Mouse (Mus musculus): ENCODE measurements around the gene Spocd1.

Spocd1 gene

DNA sequence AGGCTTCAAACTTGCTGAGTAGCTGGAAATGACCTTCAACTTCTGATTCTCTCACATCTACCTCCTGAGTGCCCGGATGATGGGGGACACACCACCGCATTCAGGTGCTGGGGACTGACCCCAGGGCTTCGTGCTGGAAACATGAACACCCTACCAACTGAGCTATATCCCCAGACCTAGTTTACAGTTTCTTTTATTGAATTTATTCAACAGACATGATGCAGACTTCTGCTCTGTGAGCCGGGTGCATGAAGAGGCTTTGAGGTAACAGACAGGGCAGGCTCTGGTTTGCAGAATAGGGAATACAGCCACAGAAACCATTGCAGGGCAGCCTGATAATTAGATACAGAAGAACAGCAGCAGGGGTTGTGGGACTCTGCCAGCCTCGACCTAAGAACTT, 10.6 kb upstream of the Spocd1 start:
- in situ Hi-C loops (cut with MboI), result no loop called here

DNA sequence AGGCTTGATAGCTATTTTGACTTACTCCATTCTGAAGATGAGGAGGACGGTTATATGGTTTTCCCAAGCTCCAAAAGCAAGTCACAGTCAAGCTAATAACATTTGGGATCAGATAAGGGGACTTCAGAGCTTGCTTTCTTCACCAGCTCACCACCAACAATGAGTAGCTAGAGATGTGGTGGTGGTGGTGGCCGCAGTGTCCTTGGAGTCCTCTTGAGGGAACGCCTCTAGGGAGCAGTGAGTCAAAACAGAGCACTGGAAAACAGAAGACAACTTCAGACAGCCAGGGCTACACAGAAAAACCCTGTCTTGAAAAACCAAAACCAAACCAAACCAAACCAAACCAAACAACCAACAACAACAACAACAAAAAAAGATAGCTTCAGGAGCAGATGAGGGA, 10.1 kb upstream of the Spocd1 start:
- in situ Hi-C loops (cut with MboI), result no loop called here

DNA sequence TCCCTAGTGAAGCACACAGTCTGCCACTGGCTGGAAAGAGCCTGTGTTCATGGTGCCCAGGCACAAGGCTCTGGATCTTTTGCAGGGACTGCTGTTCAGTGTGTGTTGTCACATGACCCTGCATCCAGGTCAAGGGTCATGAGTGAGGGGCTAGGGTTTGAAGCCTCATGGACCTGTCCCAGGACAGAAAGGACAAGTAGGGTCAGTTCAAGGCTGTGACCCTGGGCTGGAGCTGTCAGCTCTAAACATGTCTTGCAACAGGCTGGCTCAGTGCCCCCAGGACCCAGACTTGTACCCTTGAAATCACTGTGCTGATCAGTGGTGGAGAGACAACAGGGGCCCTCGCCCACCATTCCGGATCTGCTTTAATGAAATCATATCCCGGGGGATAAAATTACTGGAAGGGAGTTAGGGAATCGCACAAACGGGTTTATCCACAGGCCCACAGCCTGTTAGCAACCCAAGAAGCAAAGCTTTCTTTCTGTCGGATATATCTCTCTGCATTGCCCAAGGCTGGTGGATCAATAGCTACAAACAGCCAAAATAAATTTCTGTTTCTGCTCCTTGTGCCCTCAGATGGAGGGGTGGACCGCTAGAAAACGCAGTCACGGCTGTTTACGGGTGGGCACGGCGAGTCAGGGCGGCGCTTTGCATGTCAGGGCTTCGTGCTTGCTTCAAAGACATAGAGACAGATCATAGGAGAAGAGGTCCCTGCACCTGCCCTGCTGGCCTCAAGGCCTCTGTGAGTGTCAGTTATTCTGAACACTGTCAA, 8.3 kb upstream of the Spocd1 start:
- in situ Hi-C loops (cut with MboI), result no loop called here

DNA sequence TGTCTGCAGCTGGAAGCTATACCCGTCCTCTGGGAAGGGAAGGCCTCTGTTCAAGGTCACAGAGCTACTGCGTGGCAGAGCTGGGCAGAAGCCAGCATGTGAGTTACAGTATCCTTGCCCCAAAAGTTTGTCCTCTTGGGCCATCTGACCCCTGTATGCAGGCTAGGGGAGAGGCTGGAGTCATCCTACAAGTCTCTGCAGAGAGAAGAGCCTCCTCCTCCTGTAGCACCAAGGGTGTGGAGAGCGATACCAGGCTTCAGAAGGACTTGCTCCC, 7.8 kb upstream of the Spocd1 start:
- in situ Hi-C loops (cut with MboI), result no loop called here

DNA sequence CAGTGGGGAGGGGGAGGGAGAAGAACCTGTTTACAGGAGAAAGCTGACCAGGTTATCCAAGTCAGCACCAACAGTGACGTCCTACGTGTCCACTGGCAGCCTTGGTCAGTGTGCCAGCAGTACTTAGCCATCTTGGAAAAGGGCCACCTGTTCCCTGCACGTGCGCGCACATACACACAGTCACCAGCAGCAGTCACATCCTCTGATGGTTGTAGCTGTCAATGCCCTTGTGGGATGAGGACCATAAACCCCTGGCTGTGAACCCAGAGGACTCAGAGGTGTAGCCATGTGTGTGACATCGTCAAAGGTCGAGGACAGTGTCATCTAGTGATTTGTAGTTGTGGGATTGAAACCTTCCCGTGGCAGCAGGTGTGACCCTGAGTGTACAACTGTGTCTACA, 4.9 kb upstream of the Spocd1 start:
- in situ Hi-C loops (cut with MboI), result no loop called here

DNA sequence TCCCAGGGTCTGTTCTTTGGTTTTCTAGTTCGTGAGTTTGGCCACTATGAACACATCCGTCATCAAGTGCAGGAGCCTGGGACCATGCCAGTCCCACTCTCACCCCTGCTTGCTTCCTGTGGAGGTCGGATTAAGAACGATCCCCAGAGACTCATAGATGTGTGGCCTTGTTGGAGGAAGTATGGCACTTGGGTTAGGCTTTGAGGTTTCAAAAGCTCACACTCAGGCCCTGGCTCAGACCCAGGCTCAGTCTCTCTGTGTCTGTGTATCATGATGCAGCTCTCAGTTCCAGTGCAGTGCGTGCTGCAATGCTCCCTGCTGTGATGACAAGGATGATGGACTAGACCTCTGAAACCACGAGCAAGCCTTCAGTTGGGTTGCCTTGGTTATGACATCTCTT, 4.4 kb upstream of the Spocd1 start:
- in situ Hi-C loops (cut with MboI), result loop anchor here (5.0 kb wide), 2 partner anchors 67 to 137 kb away; no protein-coding TSS in a partner anchor

DNA sequence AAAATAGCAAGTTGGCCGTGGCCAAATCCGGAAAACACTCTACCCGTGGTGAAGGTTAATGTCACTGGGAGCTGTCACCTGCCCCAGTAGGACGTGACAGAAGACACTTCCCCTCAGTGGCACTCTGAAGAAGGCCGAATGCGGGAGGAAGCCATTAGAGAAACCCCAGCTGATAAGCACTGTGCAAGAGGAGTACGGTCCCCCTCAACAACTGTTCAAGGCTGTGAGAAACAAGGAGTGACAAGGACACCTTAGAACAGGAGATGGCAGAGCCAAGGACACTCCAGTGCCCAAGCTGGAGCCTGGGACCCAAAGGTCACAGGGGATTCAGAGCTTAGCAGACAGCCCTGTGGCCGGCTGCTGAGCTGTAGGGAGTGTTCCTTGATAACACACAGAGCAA, 2.5 kb upstream of the Spocd1 start:
- in situ Hi-C loops (cut with MboI), result loop anchor here (5.0 kb wide), 2 partner anchors 69 to 139 kb away; no protein-coding TSS in a partner anchor

DNA sequence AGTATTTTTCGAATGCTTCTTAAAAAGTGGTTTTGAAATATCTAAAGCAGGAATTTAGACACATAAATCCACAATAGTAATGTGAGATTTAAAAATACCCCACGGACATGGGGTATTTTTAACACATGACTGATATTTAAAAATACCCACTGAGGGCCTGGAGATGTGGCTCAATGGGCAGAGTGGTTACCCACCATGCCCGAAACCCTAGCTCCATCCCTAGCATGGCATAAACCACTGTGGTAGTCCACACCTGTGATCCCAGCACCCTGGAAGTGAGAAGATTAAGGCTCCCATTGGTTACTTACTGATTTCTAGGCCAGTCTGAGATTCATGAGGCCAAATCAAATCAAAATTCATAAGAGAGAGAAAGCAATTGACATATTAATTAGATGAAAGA, 2.0 kb upstream of the Spocd1 start:
- in situ Hi-C loops (cut with MboI), result loop anchor here (5.0 kb wide), 2 partner anchors 70 to 140 kb away; no protein-coding TSS in a partner anchor

DNA sequence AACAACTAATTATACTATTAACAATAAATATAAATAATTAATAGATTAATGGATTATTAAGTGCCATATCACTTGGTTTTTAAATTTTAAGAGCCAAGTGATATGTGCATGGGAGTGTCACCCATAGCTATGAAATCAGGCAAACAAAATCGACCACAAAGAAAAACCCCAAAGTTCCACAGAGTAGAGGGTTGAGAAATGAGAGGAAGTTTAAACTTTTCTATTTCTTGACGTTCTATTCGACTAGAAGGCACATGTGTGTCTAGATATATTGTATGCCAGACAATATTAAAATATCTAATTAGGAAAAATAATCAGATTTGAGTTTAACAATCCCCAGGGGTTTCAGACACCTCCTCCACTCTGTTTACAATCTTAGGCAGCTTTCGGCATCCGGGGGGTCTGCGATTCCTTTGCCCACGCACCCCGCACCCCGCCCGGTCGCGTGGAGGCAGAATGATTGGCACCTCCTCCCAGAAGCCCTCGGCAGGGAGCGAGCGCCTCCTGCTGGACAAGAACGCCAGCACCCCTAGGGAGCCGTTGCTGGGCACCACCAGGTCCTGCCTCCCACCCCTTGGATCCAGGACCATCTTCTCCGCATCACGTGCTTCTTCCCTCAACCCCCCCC, 811 bp upstream of the Spocd1 start:
- in situ Hi-C loops (cut with MboI), result loop anchor here (5.0 kb wide), 2 partner anchors 71 to 141 kb away; no protein-coding TSS in a partner anchor

DNA sequence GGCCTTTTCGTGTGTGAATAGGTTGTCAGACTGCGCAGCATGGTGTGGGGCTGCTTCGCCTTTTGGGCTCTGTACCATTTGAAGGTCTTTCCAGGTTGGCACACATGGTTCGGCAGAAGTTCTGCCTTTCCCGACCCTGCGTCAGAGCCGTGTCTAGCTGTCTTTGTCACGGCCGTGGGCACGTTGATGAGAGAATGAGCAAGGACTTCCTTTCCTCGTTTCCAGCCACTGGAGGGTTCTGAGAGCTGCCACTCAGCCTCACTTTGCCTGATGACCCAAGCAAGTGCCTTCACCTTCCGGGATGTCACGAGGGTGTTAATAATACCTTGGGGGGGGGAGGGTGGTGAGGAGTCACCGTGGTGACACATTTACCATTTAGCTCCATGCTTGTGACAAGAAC, 4.6 kb downstream of the Spocd1 start:
- in situ Hi-C loops (cut with MboI), result no loop called here

DNA sequence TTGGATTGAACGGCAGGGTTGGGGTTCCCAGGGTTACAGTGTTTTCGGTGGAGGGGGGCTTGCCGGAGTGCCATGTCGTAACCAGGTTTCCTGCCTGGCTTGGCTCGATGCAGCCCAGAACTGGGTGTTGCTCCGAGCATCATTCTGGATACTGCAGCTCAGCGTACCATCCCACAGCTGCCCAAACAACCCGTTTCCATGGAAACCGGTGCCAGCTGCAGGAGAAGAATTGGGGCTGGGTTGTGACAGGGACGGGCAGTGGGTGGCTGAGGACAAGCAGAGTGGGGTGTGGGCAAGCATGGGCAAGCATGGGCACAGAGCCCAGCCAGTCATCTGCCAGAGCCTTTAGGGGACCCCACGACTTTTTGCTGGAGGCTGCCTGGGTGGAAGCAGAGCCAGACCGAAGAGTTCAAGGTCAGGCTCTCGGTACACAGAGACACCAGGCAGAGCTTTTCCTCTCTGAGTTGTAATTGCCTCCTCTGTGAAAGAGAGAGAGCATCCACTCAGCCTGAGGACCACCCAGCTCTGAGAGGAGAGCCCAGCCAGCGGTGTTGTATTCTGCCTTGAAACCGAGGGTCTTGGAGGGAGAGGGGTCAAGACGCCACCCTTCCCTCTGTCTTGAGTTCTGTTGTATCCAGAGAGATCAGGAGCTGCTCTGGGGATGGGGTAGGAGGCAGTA, 5.3 kb downstream of the Spocd1 start:
- in situ Hi-C loops (cut with MboI), result no loop called here

DNA sequence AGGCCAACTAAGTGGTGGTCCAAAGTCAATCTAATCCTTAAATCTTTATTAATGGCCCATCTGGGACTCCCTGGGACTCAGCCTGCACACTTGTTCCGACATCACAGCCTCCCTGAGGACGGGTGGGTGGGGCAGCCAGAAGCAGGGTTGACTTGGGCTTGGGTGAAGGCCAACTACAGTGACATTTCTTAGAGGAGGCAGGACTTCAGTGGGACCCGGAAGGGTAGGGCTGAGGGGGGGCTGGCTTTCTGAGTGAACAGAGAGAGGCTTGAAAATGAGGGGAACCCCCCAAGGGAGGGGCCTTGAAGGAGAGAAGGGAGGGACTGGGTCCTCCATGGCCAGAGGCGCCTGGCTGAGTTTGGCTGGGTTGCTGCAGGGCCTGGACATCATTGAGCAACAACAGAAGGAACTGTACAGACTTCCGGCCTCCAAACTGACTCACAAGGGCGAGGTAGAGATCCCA, 22.3 kb downstream of the Spocd1 start:
- in situ Hi-C loops (cut with MboI), result no loop called here

DNA sequence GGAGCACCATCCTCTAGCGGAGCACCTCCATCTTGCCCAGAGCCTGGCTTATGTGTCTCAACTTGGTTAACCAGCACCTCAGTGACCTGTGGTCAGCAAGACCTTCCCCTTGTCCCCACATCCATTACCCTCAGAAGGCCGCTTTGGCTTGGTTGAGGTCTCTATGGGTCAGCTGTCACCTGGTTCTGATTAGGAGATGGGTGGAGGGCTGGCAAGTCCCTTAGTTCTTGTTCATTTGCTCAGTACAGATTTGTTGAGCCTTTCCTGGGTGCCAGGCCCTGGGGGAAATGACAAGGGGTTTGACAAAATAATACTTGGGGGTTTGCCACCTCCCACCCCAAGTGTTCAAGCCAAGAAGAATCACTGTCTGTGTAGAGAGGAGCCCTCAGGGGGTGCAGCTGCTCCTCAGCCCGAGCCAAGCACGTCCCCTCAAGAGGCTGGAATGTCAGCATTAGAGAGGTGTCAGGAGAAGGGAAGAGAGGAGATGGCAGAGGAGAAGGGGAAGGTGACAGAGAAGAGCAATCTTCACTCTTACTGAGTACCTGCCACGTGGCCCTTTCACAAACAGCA, 23.3 kb downstream of the Spocd1 start:
- in situ Hi-C loops (cut with MboI), result no loop called here

DNA sequence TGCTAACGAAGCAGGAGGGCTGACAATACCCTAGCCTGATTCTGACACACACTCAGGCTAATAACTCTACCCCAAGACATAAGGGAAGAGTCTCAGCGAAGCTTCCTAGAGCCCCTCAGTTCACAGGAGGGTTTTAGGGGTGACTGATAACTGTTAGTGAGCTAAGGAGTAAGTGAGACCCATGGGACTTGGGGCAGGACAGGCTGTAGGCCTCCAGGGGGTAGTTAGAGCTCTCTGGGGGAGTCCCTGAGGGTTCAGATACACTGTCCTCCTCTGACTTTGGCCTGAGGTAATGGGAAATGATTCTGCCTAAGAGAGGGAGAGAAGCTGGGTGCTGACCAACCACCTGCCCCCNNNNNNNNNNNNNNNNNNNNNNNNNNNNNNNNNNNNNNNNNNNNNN, 25.5 kb downstream of the Spocd1 start:
- in situ Hi-C loops (cut with MboI), result no loop called here

DNA sequence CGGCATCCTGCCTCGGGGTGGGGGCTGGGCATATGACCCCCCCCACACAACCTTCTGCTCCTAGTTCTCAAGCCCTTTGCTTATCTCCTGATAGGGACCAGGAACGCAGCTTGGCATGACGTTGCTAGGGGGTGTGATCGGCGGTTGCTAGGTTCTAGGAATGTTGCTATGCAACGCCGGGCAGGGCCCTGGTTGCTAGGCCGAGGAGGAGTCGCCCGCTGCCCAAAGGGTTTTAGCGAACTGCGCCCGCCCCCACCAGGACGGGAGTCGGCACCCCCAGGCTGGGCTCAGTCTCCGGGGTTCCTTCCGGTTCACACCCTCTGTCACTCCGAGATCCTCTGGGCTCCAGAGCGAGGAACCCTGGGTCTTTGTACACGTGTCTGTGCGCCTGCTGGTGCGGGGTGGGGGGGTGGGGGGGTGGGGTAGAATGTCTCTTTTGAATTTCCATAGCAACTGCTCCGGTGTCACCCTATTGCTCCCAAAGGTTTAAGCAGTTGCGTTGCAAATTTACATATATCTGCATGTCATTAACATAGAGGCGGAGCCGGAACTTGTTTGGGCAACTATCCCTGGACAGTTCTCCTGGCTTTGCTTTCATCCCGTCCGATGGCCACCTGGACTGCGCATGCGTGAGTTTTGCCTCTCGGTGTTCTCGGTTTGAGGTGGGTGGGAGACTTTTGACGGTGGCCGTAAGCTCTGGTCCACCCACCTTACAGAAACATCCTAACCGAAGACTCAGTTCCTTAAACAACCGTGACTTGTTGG, 31.3 kb downstream of the Spocd1 start:
- in situ Hi-C loops (cut with MboI), result no loop called here

DNA sequence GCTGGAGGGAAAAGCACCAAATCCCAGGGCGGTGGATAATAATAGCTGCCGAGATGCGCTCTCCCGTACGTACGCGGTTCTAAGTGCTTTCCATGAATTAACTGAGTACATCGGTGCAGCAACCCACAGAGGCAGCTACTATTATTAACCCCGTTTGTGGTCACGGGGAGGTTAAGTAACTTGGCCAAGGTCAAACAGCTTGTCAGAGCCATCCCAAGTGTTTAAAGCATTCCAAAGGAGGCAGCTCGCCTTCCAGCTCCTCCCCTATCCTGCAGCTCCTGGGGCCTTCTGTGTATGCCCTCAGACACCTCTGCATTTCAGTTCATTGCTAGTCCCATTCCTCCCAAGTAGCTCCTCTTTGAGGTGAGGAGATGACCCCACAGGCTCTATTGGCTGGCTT, 36.2 kb downstream of the Spocd1 start:
- in situ Hi-C loops (cut with MboI), result no loop called here

DNA sequence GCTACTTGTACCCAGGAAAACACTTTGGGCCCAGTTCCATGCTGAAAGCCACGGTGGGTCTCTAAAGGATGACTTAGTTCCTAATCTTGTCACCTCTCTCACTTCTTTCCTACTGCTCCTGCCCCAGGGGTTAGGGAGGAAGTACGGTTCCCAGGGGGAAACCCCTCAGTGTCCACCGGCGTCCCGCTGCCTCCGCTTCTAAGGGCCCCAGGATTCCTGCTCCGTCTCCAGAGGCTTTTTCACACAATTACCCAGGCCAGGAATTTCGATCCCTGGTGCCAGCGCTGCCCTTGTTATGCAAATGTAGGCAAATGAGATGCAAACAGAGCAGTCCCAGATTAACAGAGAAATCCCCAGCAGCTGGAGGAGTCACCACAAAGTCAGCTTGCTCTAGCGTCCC, 37.2 kb downstream of the Spocd1 start:
- in situ Hi-C loops (cut with MboI), result no loop called here

DNA sequence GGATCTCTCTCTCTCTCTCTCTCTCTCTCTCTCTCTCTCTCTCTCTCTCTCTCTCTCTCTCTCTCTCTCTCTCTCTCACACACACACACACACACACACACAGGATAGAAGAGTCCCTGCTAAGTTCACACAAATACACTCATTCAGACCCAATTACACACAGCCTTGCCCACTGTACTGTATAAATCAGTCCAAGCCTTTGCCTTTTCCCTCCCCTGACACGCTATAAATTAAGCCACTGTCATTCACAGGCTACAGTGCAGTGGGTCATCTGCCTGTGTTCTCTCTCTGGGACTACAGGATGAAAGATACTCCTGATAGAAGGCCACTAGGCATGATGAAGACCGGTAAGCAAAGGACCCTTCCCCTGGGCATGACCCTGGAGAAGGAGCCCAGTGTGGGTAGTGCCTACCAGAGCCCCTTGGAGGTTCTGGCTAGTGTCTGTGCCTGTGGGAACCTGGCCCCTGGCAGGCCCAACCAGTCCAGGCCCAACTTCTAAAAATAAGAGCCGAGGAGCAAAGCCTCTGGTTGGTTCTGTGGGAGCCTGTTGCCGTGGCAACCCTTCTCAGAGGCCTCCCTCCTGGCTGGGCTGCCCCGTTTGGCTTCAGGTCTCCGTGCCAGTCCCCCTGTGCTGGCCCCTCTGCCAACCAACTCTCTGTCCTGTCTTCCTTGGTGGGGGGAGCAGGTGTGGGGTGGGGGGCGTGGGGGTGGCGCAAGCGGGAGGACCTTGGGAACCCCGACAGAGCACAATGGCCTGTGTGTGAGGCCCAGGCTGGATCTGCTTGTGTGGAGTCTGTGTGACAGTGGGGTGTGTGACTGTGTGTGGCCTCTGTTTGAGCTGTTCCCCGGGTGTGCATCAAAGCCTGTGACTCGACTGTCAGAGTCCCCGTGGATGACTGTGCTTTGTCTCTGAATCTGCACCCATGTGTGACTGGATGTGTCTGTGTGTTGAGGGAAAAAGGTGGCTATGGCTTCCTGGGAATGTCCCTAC, 38.3 kb downstream of the Spocd1 start:
- in situ Hi-C loops (cut with MboI), result no loop called here

DNA sequence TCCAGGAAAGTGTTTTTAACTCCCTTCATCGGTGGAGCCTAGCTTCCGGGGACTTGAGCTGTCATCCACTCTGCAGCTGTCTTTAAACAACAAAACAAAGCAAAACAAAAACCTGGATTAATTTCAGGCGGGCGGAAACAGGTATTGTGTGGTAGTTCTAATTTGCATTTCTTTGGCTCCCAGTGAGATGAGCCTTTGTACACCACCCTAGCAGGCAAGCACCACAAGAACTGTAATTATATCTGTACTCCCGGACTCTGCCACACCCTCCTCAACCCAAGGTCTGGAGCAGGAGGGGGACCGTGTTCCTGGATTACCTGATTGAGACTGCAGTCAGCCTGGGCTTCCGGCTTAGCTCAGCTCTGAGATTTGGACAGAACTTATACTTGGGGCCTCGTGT, 41.1 kb downstream of the Spocd1 start:
- in situ Hi-C loops (cut with MboI), result no loop called here

DNA sequence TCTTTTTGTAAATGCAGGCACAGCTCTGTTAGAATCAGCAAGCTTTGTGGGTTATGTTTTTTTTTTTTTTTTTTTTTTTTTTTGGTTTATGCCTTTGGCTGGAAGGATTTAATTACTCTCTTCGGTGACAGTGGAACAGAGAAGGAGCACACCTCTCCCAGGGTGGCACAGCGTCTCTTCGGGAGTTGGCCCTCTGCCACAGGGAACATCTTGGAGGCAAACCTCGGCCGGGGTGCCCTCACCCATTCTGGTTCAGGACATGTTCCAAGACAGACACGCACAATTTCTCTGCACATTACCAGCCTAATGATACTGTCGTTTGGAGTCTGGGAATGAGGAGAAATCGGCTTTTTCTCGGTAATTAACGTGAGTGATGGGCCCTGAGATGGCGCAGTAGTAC, 41.8 kb downstream of the Spocd1 start:
- in situ Hi-C loops (cut with MboI), result no loop called here

DNA sequence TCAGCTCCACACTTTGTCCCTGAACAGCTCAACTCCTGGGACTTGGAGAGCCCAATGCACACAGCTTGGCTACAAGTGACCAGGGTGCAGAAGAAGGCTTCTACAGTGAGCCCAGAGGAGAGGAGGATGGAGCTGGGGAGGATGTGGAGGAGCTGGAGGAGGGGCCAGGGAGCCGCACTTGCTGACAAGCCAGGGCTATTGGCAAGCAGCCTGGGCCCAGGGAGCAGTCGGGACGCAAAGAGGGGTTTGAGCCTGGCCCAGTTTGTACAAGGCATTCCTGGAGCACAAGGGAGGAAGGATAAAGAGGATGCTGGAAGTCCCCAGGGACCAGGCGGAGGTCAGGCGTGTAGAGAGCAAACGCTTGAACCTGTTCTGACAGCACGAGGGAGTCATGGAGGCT, 42.9 kb downstream of the Spocd1 start:
- in situ Hi-C loops (cut with MboI), result no loop called here

All from mature B cell (primary cell).